Mouse (Mus musculus) G1E (cell line): ENCODE results near the gene Tex10.

ENCODE experiments used
- CTCF ChIP-seq: IDR thresholded peaks from 2 replicates; pipeline ENCODE4 v1.5.1; 2012; ENCODE audit warnings: low read depth, low read length, inconsistent platforms, mixed read lengths
- GATA1 ChIP-seq: IDR thresholded peaks from 2 replicates; pipeline ENCODE4 v1.6.1; 2012; ENCODE audit warnings: borderline replicate concordance, low read length, inconsistent platforms, mixed read lengths
- POLR2AphosphoS5 ChIP-seq: IDR thresholded peaks from 2 replicates; pipeline ENCODE4 v1.6.1; 2012; ENCODE audit warnings: low read depth, low read length, inconsistent platforms; ENCODE audit not compliant: insufficient replicate concordance
- TAL1 ChIP-seq: conservative IDR thresholded peaks from 2 replicates; pipeline ENCODE4 v1.6.1; 2012; ENCODE audit warnings: low read depth, low read length, inconsistent platforms, mixed read lengths

- no peak for TF ChIP-seq CTCF
- no peak for TF ChIP-seq GATA1
- no peak for TF ChIP-seq POLR2AphosphoS5
- TF ChIP-seq TAL1, result no peak
Measured at GRCm38 (mm10) chr4:48413473-48413872, 59.8 kb downstream of the Tex10 start.
